Mouse (Mus musculus) mouse embryonic stem cell (cell line): ENCODE measurements around the gene Klc1.

Experiments used
- in situ Hi-C, 2 experiments: fragments of 300-500 bp; cut with MboI; formaldehyde crosslinking; loops; 1 replicate in 1 of 2; 3 replicates in 1 of 2; pipeline ENCODE4 v1.14.3; 2019 to 2020; ENCODE audit warnings: low sequenced_read_pairs in 2 of 2, low pct_unique_long_range_greater_than_20kb in 1 of 2, mixed read lengths in 1 of 2; ENCODE audit not compliant: unreplicated experiment in 1 of 2

Gene Klc1

GRCm38 (mm10) chr12:111738754-111739153 is 19.9 kb upstream of the Klc1 start:
- in situ Hi-C loops: no loop called here

GRCm38 (mm10) chr12:111741338-111741737 is 17.3 kb upstream of the Klc1 start:
- in situ Hi-C loops: no loop called here

- in situ Hi-C loops: no loop called here
These were observed 15.2 kb upstream of the Klc1 start for GRCm38 (mm10) chr12:111743419-111743818.

GRCm38 (mm10) chr12:111743981-111744423 is 14.6 kb upstream of the Klc1 start:
- in situ Hi-C loops: no loop called here

- in situ Hi-C loops: no loop called here
These were observed 13.4 kb upstream of the Klc1 start for GRCm38 (mm10) chr12:111745274-111745673.

GRCm38 (mm10) chr12:111746091-111746490 is 12.6 kb upstream of the Klc1 start:
- in situ Hi-C loops: no loop called here

GRCm38 (mm10) chr12:111747421-111747820 is 11.2 kb upstream of the Klc1 start:
- in situ Hi-C loops: no loop called here

- in situ Hi-C loops: no loop called here
These were observed 7.9 kb upstream of the Klc1 start for GRCm38 (mm10) chr12:111750739-111751138.

- in situ Hi-C loops: no loop called here
These were observed 6.2 kb upstream of the Klc1 start for GRCm38 (mm10) chr12:111752491-111752890.

- in situ Hi-C loops: no loop called here
These were observed 5.3 kb upstream of the Klc1 start for GRCm38 (mm10) chr12:111753347-111753746.

- in situ Hi-C loops: no loop called here
These were observed 3.9 kb upstream of the Klc1 start for GRCm38 (mm10) chr12:111754710-111755109.

GRCm38 (mm10) chr12:111755231-111755630 is 3.4 kb upstream of the Klc1 start:
- in situ Hi-C loops: no loop called here

- in situ Hi-C loops: no loop called here
These were observed 2.5 kb upstream of the Klc1 start for GRCm38 (mm10) chr12:111756082-111756697.

- in situ Hi-C loops: no loop called here
These were observed 2.0 kb upstream of the Klc1 start for GRCm38 (mm10) chr12:111756698-111757082.

GRCm38 (mm10) chr12:111757561-111758325 is 906 bp upstream of the Klc1 start:
- in situ Hi-C loops: no loop called here

- in situ Hi-C loops: no loop called here
These were observed 770 bp downstream of the Klc1 start for GRCm38 (mm10) chr12:111759176-111760061.

GRCm38 (mm10) chr12:111760306-111760908 is 1.8 kb downstream of the Klc1 start:
- in situ Hi-C loops: no loop called here

- in situ Hi-C loops: no loop called here
These were observed 4.1 kb downstream of the Klc1 start for GRCm38 (mm10) chr12:111762620-111763280.
